Mouse (Mus musculus): Measurements from ENCODE around the gene Rassf6.

The Rassf6 gene

DNA sequence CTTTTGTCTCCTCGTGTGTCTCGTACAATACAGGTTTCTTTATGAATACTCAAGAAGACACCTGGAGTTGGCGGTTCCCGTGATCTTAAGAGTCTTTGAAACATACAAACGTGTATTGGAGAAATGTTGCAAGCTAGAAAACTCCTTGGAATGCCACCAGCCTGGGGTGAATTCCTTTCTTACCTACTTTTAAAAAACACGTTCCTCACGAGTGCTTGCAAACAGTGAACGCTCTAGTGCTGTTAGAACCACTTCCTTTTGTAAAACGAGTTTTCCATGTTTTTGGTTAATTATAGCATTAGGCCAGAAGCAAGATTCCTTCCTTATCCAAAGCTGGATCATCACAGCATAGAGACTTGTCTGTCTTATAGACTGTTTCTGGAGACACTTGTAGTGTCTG lies 60.9 kb downstream of the Rassf6 start:
- ATAC-seq (ENCODE audit: insufficient number of reproducible peaks, low FRiP score, low TSS enrichment) = no peak

DNA sequence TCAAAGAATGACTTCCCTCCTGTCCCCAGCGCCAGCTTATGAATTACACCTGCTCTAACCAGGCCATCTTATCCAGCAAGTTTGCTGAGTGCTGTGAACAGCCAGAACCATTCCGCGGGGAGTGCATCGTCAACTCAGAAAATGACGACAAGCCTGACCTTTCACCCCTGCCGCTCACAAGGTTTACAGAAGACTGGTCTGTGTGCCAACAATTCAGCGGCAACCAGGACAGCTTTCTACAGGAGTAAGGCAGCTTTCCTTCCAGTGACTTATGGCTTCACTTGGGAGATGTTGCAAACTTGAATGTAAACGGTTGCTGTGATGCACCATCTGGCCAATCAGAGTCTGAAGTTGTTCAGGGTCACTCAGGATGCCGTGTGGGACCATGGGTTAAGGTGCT lies 62.7 kb downstream of the Rassf6 start:
- ATAC-seq (ENCODE audit: insufficient number of reproducible peaks, low FRiP score, low TSS enrichment) = no peak

DNA sequence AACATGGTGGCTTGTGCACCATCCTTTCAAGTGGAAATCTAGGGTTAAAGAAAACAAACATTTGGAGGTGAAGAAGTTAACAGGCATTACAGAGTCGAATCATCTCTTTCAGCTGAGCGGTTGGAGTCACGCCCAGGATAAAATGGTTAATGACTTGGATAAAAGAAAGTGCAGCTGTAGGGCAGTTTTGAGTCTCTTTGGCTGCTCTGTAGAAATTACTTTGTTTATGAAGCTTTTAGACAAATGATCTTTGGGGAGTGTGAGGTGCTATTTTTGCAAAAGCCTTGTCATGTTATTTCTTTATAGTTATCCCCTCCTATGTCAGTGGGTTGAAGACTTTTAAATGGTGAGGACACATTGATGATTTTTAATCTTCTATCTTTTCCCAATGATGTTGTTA lies 69.2 kb downstream of the Rassf6 start:
- ATAC-seq (ENCODE audit: insufficient number of reproducible peaks, low FRiP score, low TSS enrichment) = no peak

DNA sequence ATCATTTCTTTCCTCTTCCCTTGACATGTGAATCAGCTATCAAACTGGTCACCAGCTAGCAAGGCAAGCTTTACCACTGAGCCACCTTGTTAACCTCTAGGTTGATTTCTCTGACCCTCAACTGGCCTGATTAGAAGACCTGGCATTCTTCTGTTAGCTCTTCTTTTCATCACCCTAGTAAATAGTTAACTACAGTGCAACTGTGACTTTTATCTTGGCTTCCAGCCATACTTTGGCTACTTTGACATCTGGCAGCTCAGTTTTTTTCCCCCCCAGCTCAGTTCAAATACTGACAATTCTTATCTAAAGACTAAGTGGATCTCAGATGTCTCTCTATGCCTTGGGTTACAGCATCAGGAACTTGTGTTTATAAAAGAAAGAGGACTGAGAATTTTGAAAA lies 72.1 kb downstream of the Rassf6 start:
- no peak for ATAC-seq (ENCODE audit: insufficient number of reproducible peaks, low FRiP score, low TSS enrichment)

DNA sequence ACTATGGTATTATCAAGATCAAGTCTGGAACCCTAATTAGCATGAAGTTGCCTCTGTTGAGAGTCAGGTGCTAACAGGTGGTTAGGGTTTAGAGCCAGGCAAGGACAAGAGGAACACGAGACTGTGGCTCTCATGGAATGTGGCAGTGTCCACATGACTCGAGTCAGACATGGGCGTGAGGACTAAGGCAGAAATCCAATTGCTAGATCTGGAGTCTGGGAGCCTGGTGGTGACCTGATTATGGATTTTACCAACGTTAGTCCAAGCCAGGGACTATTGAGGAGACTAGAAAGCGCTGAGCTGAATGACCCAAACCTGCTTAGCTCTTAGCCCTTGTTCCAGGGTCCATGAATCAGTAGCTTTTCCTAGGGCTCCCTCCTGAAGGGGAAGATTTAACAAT lies 72.7 kb downstream of the Rassf6 start:
- ATAC-seq (ENCODE audit: insufficient number of reproducible peaks, low FRiP score, low TSS enrichment) = no peak

DNA sequence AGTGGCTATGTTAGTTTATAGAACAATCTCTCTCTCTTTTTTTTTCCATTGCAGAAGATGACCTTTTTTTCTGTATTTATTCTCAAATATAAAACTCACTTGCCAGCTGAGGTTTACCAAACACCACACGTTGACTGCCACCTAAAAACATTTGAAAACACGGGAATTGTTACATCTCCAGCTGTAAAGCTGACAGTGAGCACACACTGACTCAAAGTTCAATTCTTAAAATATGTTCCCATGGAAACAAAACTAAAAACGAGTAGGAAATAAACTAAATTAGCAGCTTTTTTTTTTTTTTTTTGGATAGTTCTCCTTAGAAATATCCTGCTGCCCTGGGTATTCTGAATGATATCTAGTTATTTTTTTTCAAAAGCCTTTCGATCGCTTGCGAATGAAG lies 75.3 kb downstream of the Rassf6 start:
- no peak for ATAC-seq (ENCODE audit: insufficient number of reproducible peaks, low FRiP score, low TSS enrichment)

DNA sequence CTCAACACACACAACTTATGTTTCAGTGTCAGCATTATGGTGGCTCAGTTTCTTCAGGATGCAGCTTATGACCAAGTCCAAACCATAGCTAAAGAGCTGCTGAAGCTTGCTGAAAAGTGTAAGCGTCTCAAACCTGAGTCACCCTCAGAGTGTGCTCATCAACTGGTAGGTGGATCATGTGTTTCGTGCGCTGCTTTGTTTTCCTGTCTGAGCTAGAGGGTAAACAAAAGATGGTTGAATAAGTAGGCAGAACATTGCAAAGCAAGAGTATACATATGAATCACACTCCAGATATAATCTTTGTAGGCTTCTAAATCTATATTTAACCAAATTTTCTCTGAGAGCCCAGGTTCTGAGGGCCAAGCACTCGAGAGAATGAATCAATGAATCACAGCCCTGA lies 76.3 kb downstream of the Rassf6 start:
- no peak for ATAC-seq (ENCODE audit: insufficient number of reproducible peaks, low FRiP score, low TSS enrichment)

DNA sequence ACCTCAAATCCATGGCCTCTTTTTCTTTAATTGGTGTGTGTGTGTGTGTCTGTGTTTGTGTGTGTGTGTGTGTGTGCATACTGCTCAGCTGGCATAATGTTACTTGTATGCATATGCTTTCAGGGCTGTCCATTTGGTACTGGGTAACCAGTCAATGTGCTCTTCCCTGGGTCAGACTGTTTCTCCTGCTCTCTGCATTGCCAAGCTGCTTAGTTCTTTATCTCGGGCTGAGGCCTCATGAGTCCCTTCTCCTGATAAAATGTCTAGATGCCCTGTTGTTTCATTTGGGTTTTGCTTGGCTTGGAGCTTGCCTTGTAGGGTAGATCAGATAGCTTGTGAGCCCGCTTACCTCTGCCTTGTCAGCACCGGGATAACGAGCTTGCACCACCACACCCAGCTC lies 77.6 kb downstream of the Rassf6 start:
- ATAC-seq (ENCODE audit: insufficient number of reproducible peaks, low FRiP score, low TSS enrichment) = no peak

DNA sequence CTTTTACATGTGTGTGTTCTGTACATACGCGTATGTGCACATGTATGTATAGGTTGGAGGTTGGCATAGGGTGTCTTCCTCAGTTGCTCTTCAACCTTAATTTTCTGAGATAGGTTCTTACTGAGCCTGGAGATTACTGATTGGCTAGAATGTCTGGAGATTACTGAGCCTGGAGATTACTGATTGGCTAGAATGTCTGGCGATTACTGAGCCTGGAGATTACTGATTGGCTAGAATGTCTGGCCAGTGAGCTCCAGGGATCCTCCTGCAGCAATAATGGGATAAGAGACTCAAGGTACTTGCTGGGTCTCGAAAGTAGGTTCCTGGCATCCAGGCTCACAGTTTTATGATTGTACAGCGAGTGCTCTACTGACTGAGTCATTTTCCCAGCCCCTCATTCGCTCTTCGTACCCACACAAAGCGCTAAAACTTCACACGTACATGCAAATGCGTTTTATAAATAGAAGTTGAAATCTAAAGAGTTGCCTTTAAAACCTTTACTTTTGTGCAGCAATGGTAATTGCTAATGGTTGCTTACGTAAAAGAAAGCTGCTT lies 78.7 kb downstream of the Rassf6 start:
- ATAC-seq (ENCODE audit: insufficient number of reproducible peaks, low FRiP score, low TSS enrichment) = no peak

DNA sequence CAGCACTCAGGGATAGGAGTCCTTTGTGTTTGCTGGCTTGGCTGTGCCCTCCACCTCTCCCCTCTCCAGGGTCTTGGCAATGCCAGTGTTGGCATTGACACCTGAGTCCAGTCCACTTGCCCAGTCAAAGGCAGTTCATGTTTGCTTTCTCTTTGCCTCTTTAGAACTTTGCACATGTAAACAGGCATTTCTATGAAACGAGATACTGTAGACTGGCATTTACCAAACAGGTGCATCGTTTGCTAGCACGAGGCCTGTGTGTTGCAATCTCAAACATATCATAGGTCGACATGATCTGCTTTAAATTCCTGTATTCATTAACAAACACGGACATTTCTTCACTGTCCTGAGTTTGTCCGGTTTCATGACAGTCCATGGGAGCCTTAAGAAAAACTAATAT lies 79.7 kb downstream of the Rassf6 start, which contains the start of gene 5830473C10Rik:
Gene 5830473C10Rik (plus strand): TSS at position 365 of the 400 bp plus-strand sequence.
- no peak for ATAC-seq (ENCODE audit: insufficient number of reproducible peaks, low FRiP score, low TSS enrichment)

DNA sequence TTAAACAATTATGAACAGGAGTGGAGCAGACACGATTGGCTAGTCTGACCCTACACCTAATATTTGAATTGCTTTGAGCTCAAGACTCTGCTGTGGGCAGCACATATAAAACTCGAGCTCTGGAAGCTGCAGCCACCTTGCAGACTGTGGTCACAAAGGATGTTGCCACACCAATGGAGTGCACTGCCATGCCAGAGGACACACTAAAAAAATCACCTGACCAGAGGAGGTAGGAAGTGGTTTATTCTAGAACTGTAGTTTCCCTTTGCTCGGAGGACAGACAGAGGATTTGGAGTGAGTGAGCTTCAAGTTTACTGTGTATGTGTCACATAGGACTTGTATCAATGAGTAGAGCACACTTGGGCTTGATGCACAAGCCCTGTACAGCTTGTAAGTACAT lies 84.4 kb downstream of the Rassf6 start:
- ATAC-seq (ENCODE audit: insufficient number of reproducible peaks, low FRiP score, low TSS enrichment) = no peak

Measured in cerebellum, adult (tissue).